Mouse (Mus musculus) adrenal gland, adult 10 weeks (tissue): ENCODE measurements around the gene Ttc3. TPM values are rescaled to one million over a fixed set of nuclear protein-coding genes. Genes with fewer than 3 reads are reported as not detected.

Experiments used
- polyA plus RNA-seq: library from polyadenylated mRNA; stranded (reverse); fragments of 350-450 nt; fragmentation: Illumina TruSeq; extraction: RNeasy Lipid Tissue Mini Kit (QIAGEN cat#74804); gene quantifications from one replicate; pipeline ENCODE4 v1.2.3, GENCODE M21; 2014; ENCODE audit warnings: low read depth, low replicate concordance

Ttc3 gene
- 294 TPM for polyA plus RNA-seq

DNA sequence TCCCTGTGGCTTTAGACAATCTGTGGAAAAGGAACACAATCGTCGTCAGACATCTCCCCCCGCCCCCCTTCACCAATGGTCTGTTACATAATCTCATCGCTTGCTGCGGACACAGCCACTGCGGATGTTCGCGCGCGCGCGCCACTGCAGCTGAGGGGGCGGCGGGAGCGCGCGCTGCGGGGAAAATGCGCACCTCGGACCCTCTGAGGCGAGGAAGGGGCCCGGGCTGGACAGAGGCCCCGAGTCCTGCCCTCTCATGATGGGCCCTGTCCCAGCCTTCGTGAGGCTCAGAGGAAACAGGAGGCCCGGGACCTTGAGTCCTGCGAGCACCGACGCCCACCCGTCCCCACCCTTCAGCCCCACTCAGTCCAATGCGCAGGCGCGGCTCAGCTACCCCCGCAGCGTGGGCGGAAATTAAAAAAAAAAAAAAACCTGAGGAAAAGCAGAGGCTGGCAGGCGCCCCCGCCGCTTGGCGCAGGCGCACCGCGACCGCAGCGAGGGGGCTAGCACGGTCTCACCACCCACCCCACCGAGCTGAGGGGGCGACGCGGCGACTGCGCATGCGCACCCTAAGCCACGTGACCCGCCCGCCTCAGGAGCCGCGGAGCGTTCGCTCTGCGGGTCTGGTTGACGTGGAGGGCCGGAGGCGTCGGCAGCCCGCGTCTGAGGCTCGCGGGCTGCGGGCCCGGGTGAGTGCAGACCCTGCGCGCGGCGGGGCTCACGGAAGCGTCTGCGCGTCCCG is at the start of gene Ttc3:
Gene Ttc3, plus strand, starts transcription at position 446 of the 742 bp plus-strand sequence.

DNA sequence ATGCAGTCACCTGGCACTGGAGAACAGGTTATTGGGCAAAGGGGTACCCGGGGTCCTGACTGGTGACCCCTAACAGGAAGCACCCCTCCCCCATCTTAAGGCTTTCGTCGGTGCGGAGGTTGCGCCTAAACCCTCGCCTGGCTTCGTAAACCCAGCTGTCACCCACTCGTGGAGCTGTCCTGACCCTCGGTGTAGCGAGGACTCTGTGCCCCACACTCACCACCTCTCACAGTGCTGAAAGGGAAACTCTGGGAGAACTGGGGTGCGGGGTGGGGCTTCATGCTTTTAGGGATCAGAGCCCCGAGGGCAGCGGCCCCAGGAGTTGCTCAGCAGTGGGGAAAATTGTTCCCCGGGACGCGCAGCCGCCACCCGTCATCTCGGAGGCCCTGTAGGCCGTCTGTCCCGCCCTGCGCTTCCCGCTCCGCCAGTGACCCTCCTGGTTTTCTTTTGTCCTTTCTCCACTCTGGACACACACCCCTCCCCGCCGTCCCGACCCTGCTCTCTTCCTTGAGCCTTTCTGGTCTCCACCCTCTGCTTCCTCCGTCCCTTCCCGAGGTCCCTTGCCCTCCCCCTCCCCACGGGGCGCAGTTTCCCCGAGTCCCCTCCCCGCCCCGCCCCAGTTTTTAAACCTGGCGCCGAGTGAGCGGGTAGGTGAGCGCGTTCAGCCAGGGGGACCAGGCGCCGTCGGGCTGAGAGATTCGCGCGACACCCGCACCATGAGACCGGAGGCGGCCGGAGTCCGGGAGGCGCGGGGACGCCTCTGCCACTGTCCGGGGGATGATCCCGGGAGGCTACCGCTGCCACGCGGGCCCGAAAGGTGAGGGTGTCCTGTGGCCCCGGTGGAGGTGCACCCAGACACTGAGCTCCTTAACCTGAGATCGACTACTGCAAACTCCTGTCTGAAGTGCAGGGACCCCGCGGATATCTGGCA is 42.4 kb upstream of the Ttc3 start, which contains the start of gene Ripply3:
Gene Ripply3, plus strand, starts transcription at position 640 of the 931 bp plus-strand sequence.

DNA sequence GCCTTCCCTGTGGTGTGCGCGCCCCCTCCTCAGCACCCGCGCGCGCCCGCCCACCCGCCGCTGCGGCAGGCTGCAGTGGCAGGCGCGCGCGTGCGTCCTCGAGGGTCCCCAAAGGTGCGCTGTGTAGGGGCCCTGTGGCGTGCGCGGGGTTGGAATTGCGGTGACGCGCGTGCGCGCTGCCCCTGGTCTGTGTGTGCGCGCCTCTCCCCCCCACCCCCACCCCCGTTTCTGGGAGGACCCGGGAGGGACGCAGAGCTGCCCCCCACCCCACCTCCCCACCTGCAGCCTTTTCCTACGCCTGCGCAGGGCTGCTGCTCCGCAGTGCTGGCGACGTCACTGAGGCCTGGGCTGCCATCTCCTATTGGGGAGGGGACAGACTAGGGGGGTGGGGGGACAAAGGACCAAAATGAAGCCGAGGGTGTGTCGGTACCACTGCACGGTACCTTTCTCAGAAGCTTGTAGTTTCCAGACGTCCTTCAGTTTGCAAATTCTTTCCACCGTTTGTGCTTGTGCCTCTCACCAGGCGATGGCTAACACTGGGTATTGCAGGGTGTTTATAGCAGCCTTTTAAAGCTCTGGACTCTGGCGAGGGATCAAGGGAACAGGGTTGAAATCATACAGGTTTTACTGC is 998 bp downstream of the Ttc3 start, which contains the start of gene Pigp:
Gene Pigp, minus strand, starts transcription at position 542 of the 631 bp plus-strand sequence.

Other genes starting within 250 kb of the Ttc3 start
- 11.2 TPM for gene Hlcs, start 57.0 kb upstream of the Ttc3 start, polyA plus RNA-seq
- 12.0 TPM for gene Ripply3, start 42.2 kb upstream of the Ttc3 start, polyA plus RNA-seq
- gene Pigp, start 1.2 kb downstream of the Ttc3 start, polyA plus RNA-seq = 536 TPM
- 25.3 TPM for gene Vps26c, start 156.2 kb downstream of the Ttc3 start, polyA plus RNA-seq
- gene Dyrk1a, start 199.4 kb downstream of the Ttc3 start, polyA plus RNA-seq = 56.4 TPM